Mouse (Mus musculus) lung, embryonic 15.5 days (tissue): ENCODE data around the gene Gm5678. TPM values are rescaled to one million over a fixed set of nuclear protein-coding genes. Genes with fewer than 3 reads are reported as not detected.

ENCODE experiments used
- ATAC-seq: fragments of 200-750 bp; cut with Nextera tagmentation; 2 replicates; pipeline ENCODE4 v1.8.0; 2017; ENCODE audit warnings: moderate number of reproducible peaks, borderline replicate concordance; ENCODE audit not compliant: low FRiP score, low TSS enrichment; ENCODE audit errors: extremely low read depth
- H3K27ac ChIP-seq: fragments of 300-500 bp; sonication (generic); 2 replicates; pipeline ENCODE4 v1.5.1; 2015; ENCODE audit warnings: moderate library complexity, mild to moderate bottlenecking, inconsistent platforms
- H3K27me3 ChIP-seq: fragments of 300-500 bp; sonication (generic); 2 replicates; pipeline ENCODE4 v1.6.1; 2015; ENCODE audit warnings: inconsistent platforms
- H3K36me3 ChIP-seq: fragments of 300-500 bp; sonication (generic); 2 replicates; pipeline ENCODE4 v1.6.1; 2015; ENCODE audit warnings: inconsistent platforms
- H3K4me1 ChIP-seq: fragments of 300-500 bp; sonication (generic); 2 replicates; pipeline ENCODE4 v1.6.1; 2015; ENCODE audit warnings: inconsistent platforms
- H3K4me2 ChIP-seq: fragments of 300-500 bp; sonication (generic); 2 replicates; pipeline ENCODE4 v1.6.1; 2015; ENCODE audit warnings: inconsistent platforms, mild to moderate bottlenecking, moderate library complexity
- H3K4me3 ChIP-seq: fragments of 300-500 bp; sonication (generic); 2 replicates; pipeline ENCODE4 v1.5.1; 2015; ENCODE audit warnings: mild to moderate bottlenecking, inconsistent platforms
- H3K9ac ChIP-seq: fragments of 300-500 bp; sonication (generic); 2 replicates; pipeline ENCODE4 v1.6.1; 2015; ENCODE audit warnings: inconsistent platforms
- H3K9me3 ChIP-seq: fragments of 300-500 bp; sonication (generic); 2 replicates; pipeline ENCODE4 v1.6.1; 2016; ENCODE audit warnings: inconsistent platforms
- WGBS: fragments of 180-500 bp; shearing (Covaris S2); methylation state at CpG from one replicate; pipeline ENCODE4 v1.1.7; 2015; 5-methylcytosine and 5-hydroxymethylcytosine counted together
- polyA plus RNA-seq: library from polyadenylated mRNA; unstranded; fragments of >200 nt; fragmentation: Nextera tagmentation; extraction: Ambion mirVana; gene quantifications from 2 replicates; pipeline ENCODE4 v1.2.1, GENCODE M21; 2015

The Gm5678 gene
- polyA plus RNA-seq, 1 experiment from 2014 or later, result not detected

DNA sequence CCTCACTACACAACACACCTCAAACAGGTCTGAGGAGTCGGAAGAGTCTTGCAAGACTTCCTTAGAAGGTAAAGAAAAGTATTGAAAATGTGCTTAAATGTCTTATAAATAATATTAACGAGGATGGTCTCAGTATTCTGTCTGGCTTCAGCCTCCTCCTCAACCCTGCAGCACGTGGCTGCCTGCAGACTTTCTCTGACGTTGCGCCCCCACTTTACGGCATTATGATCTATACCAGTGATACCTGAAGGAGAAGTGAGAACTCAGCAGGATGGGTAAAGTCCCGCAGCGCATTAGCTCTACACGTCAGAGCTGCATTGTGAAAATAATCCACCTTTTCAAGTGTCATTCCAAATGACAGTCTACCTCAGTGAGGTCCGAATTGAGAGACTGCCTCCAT lies 33.4 kb upstream of the Gm5678 start:
- H3K9ac ChIP-seq, result no peak overlapping the region
- H3K27me3 ChIP-seq, result no peaks in the 10 kb centered on the region
- H3K4me2 ChIP-seq, result no peak overlapping the region
- no peak overlapping the region for H3K27ac ChIP-seq
- no peaks in the 10 kb centered on the region for H3K4me1 ChIP-seq
- no peaks in the 10 kb centered on the region for H3K9me3 ChIP-seq
- WGBS, result 89% methylated on average over 10 of the region's 10 CpGs
- H3K36me3 ChIP-seq, result peaks cover 16% of the 10 kb centered on the region
- ATAC-seq, result no peak
- H3K4me3 ChIP-seq, result no peak overlapping the region

GRCm38 (mm10) chr16:93595766-93596165 lies 32.1 kb upstream of the Gm5678 start:
- H3K9me3 ChIP-seq, result no peaks in the 10 kb centered on the region
- H3K27me3 ChIP-seq, result no peaks in the 10 kb centered on the region
- no peak for ATAC-seq
- H3K9ac ChIP-seq, result no peak overlapping the region
- no peaks in the 10 kb centered on the region for H3K4me1 ChIP-seq
- no peak overlapping the region for H3K4me2 ChIP-seq
- no peak overlapping the region for H3K4me3 ChIP-seq
- peaks cover 5% of the 10 kb centered on the region for H3K36me3 ChIP-seq
- WGBS, result 77% methylated on average over 5 of the region's 5 CpGs
- no peak overlapping the region for H3K27ac ChIP-seq

GRCm38 (mm10) chr16:93596807-93597206 lies 31.1 kb upstream of the Gm5678 start:
- H3K27ac ChIP-seq, result no peak overlapping the region
- peaks cover 5% of the 10 kb centered on the region; the same call in 1 of the 2 replicates for H3K36me3 ChIP-seq
- WGBS, result 89% methylated on average over 7 of the region's 7 CpGs
- H3K9me3 ChIP-seq, result no peaks in the 10 kb centered on the region
- H3K27me3 ChIP-seq, result no peaks in the 10 kb centered on the region
- no peaks in the 10 kb centered on the region for H3K4me1 ChIP-seq
- H3K4me3 ChIP-seq, result no peak overlapping the region
- H3K9ac ChIP-seq, result no peak overlapping the region
- no peak for ATAC-seq
- no peak overlapping the region for H3K4me2 ChIP-seq

- no peaks in the 10 kb centered on the region for H3K27me3 ChIP-seq
- 89% methylated on average over 9 of the region's 9 CpGs for WGBS
- H3K4me1 ChIP-seq, result no peaks in the 10 kb centered on the region
- peaks cover 5% of the 10 kb centered on the region; the same call in 1 of the 2 replicates for H3K36me3 ChIP-seq
- no peaks in the 10 kb centered on the region for H3K9me3 ChIP-seq
- no peak overlapping the region for H3K9ac ChIP-seq
- H3K4me2 ChIP-seq, result no peak overlapping the region
- no peak overlapping the region for H3K27ac ChIP-seq
- ATAC-seq, result no peak
- H3K4me3 ChIP-seq, result no peak overlapping the region
Observed at GRCm38 (mm10) chr16:93597551-93597950, 30.3 kb upstream of the Gm5678 start.

DNA sequence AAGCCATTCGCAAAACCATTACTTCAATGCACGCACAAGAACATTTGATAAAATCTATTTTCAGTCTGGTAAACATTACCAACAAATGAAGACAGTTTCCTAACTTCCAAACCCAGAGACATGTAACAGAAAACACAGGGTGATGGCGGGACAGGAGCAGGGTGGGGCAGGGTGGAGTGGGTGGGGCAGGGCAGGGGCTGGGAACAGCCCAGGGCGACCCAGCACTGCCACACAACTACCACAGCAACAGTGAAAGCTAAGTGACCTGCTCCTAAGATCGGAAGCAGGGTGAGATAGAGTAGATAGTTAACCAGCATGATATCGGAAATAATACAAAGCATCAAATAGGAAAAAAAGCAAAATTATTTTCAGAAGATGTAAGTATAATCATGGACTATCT lies 28.4 kb upstream of the Gm5678 start:
- Histone ChIP-seq H3K4me1 (peaks cover 6% of the 10 kb centered on the region), H3K36me3 (peaks cover 5% of the 10 kb centered on the region; the same call in 1 of the 2 replicates), H3K4me2 (no peak overlapping the region), H3K27me3 (no peaks in the 10 kb centered on the region), H3K27ac (no peak overlapping the region), H3K4me3 (no peak overlapping the region), H3K9ac (no peak overlapping the region), H3K9me3 (no peaks in the 10 kb centered on the region)
- ATAC-seq, result no peak
- WGBS, result 86% methylated on average over 6 of the region's 6 CpGs

DNA sequence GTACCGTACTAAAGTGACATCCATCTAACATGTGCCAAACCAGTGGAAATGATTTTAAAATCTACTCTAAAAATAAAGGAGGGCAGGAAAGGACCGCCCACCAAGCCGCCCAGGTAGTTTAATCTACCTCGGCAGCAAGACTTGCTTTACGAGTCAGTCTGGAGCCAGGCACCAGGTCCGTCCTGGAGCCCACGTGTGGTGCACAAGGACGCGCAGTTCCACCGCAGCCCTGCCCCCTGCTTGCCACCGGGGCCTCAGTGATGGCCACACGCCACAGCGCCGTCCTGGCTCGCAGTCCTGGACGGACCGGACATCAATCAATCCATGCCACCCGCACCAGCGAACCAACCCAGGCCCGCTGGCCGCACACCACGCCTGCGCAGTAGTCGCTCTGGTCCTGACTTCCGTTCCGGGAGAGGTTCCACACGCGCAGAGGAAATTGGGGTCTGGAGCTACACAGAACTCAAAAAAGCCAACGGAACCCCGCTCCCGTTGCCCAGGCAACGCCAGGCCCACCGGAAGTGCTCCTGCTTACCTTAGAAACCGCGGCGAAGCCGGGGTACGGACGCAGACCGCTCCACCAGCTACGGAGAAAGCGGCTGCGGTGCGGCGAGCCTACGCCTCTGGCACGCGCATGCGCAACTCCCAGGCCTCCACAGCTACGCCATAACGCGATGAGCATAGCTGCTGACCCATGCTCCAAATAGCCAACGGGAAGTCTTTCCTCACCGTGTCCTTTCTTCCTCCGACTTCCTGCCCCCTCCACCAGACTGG lies 24.3 kb upstream of the Gm5678 start, which contains the start of gene Setd4:
Setd4 (minus strand) TSS at position 625 of the 774 bp plus-strand sequence.
- no peaks in the 10 kb centered on the region; the same call in 1 of the 2 replicates for H3K36me3 ChIP-seq
- H3K4me2 ChIP-seq, result peak within 1 kb of the TSS; percentile 89
- peak within 1 kb of the TSS; percentile 55 for H3K4me3 ChIP-seq
- H3K4me1 ChIP-seq, result peaks cover 19% of the 10 kb centered on the region
- no peaks in the 10 kb centered on the region for H3K27me3 ChIP-seq
- ATAC-seq, result peak; percentile 93
- WGBS, result 1% methylated on average over 55 of the region's 55 CpGs
- no peaks in the 10 kb centered on the region for H3K9me3 ChIP-seq
- peak within 1 kb of the TSS; percentile 92 for H3K27ac ChIP-seq
- H3K9ac ChIP-seq, result peak within 1 kb of the TSS; percentile 68

DNA sequence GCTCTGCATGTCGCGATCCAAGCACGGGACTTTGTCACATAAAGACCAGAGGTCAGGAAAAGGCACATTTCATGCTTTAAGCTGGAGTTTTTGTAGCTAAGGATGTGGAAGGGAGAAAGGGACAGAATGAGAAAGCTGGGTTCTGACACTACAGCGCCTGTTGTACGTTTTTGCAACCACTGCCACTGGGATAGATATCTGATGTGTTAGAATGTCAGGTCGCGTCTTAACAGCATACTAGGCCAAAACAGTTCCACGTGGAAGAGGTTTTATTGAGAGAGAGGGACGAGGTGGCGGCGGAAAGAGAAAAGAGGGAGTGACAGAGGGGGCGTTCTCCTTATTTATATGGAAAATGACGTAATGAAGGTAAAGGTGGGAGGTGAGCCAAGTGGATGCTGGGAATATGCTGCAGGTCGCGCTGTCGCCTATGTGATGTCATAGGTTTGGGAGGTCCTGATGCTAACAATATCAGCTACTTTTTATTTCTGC lies 23.4 kb upstream of the Gm5678 start:
- WGBS, result 10% methylated on average over 16 of the region's 16 CpGs
- H3K4me2 ChIP-seq, result peak overlapping the region; percentile 89
- peak overlapping the region; percentile 92 for H3K27ac ChIP-seq
- ATAC-seq, result no peak
- no peaks in the 10 kb centered on the region for H3K9me3 ChIP-seq
- H3K4me1 ChIP-seq, result peaks cover 25% of the 10 kb centered on the region
- peak overlapping the region; percentile 55 for H3K4me3 ChIP-seq
- no peaks in the 10 kb centered on the region for H3K27me3 ChIP-seq
- peak overlapping the region; percentile 68 for H3K9ac ChIP-seq
- no peaks in the 10 kb centered on the region for H3K36me3 ChIP-seq

DNA sequence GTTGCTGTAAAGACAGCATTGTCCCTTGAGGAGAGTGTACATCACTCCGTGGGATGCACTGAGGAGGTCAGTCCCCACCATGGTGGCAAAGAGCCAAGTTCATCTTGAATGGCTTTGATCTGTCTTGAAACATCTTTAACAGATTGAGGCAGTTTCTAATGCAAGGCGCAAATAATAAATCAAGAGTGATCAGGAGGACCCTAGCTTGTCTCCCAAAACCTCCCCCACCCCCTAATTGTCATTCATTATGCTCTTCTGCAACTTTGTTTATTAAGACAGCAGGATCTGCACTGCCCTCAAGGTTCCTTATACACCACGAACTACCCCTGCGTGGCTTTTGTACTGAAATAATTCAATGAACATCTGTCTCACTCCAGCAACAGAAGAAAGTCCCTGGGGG lies 22.3 kb upstream of the Gm5678 start, which contains the start of gene Cbr1:
Cbr1 (plus strand) TSS at position 301 of the 400 bp plus-strand sequence.
- Histone ChIP-seq H3K27me3 (no peaks in the 10 kb centered on the region), H3K27ac (no peak within 1 kb of the TSS), H3K4me2 (peak within 1 kb of the TSS; percentile 89), H3K9ac (0 out of 2 replicates have a peak within 1 kb of the TSS, but pooled peaks have one; percentile 68), H3K9me3 (no peaks in the 10 kb centered on the region), H3K4me1 (peaks cover 25% of the 10 kb centered on the region), H3K4me3 (peak within 1 kb of the TSS; percentile 55), H3K36me3 (no peaks in the 10 kb centered on the region)
- 60% methylated on average over 4 of the region's 4 CpGs for WGBS
- ATAC-seq, result no peak

DNA sequence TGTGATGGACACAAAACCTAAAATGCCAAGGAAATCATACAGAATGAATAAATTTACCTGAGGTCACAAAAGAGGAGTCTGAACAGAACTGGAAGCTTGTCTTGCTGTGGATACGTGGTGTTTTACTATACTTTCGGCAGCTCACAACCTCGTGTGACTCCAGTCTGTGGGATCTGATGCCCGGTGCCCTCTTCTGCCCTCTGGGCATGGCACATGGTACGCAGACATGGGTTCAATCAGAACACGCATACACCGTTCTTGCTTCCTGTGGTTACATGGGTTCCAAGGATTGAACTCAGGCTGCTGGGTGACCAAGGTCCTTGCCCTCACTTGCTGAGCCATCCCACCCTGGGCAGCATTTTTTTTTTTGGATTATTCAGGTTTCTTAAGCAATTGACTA lies 21.8 kb upstream of the Gm5678 start:
- Histone ChIP-seq H3K4me2 (no peak overlapping the region), H3K4me3 (no peak overlapping the region), H3K9ac (no peak overlapping the region), H3K27me3 (no peaks in the 10 kb centered on the region), H3K9me3 (no peaks in the 10 kb centered on the region), H3K27ac (no peak overlapping the region), H3K4me1 (peaks cover 25% of the 10 kb centered on the region), H3K36me3 (peaks cover 3% of the 10 kb centered on the region; the same call in 1 of the 2 replicates)
- ATAC-seq, result no peak
- 94% methylated on average over 7 of the region's 7 CpGs for whole genome bisulfite sequencing

- WGBS, result under 1% methylated on average over 32 of the region's 32 CpGs
- H3K9me3 ChIP-seq, result no peaks in the 10 kb centered on the region
- no peaks in the 10 kb centered on the region for H3K27me3 ChIP-seq
- H3K27ac ChIP-seq, result peak overlapping the region; percentile 66
- peak overlapping the region; percentile 62 for H3K4me3 ChIP-seq
- H3K36me3 ChIP-seq, result peaks cover 12% of the 10 kb centered on the region
- H3K9ac ChIP-seq, result peak overlapping the region; percentile 67
- H3K4me1 ChIP-seq, result peaks cover 24% of the 10 kb centered on the region
- H3K4me2 ChIP-seq, result peak overlapping the region; percentile 81
- peak; percentile 31; the same call in 1 of the 2 replicates for ATAC-seq
Observed at GRCm38 (mm10) chr16:93607669-93608101, 20.2 kb upstream of the Gm5678 start.

- WGBS, result 56% methylated on average over 8 of the region's 8 CpGs
- peak overlapping the region; percentile 62 for H3K4me3 ChIP-seq
Observed at GRCm38 (mm10) chr16:93608731-93609130, 19.2 kb upstream of the Gm5678 start.

DNA sequence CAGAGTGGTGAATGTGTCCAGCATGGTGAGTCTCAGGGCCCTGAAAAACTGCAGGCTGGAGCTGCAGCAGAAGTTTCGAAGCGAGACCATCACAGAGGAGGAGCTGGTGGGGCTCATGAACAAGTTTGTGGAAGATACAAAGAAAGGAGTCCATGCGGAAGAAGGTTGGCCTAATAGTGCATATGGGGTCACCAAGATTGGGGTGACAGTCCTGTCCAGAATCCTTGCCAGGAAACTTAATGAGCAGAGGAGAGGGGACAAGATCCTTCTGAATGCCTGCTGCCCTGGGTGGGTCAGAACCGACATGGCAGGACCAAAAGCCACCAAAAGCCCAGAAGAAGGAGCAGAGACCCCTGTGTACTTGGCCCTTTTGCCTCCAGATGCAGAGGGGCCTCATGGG lies 18.1 kb upstream of the Gm5678 start:
- Histone ChIP-seq H3K36me3 (peaks cover 12% of the 10 kb centered on the region), H3K4me2 (no peak overlapping the region), H3K9me3 (no peaks in the 10 kb centered on the region), H3K4me1 (peaks cover 15% of the 10 kb centered on the region), H3K9ac (no peak overlapping the region), H3K27ac (no peak overlapping the region), H3K27me3 (no peaks in the 10 kb centered on the region), H3K4me3 (no peak overlapping the region)
- WGBS, result 95% methylated on average over 4 of the region's 4 CpGs
- no peak for ATAC-seq

More at GRCm38 (mm10) chr16:93608731-93609130, 19.2 kb upstream of the Gm5678 start:
- peak overlapping the region; percentile 81 for H3K4me2 ChIP-seq
- H3K36me3 ChIP-seq, result peaks cover 12% of the 10 kb centered on the region
- no peak for ATAC-seq
- no peaks in the 10 kb centered on the region for H3K9me3 ChIP-seq
- H3K27ac ChIP-seq, result no peak overlapping the region
- H3K27me3 ChIP-seq, result no peaks in the 10 kb centered on the region
- H3K4me1 ChIP-seq, result peaks cover 20% of the 10 kb centered on the region
- no peak overlapping the region for H3K9ac ChIP-seq
